Mouse (Mus musculus) embryonic fibroblast, embryonic 13.5 days (primary cell): Measurements from ENCODE around the gene Manf.

Experiments
- CTCF ChIP-seq: IDR thresholded peaks from 2 replicates; pipeline ENCODE4 v1.5.1; 2011; ENCODE audit warnings: mild to moderate bottlenecking, control low read depth, low read length, moderate library complexity, borderline replicate concordance; ENCODE audit not compliant: insufficient read depth
- POLR2A ChIP-seq: IDR thresholded peaks from 2 replicates; pipeline ENCODE4 v1.6.1; 2011; ENCODE audit warnings: low read depth, mild to moderate bottlenecking, control low read depth, low read length, moderate library complexity

DNA sequence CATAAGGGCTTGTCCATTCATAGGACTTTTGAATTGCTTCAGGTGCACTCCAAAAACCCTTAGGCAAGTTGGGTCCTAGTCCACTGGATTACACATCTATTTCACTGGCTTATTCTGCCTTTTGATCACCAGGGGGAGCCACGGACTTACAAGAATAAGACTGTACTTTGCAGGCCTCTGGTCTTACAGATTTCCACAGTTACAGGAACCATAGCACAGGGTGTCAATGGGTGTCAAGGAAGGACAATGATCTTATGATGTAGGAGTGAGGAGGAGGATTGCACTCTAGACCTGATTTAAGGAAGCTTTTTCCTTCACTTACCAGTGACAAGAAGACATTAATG lies 12.0 kb upstream of the Manf start:
- TF ChIP-seq POLR2A (no peak), CTCF (no peak)
